Mouse (Mus musculus): ENCODE data around the gene Card9.

DNA sequence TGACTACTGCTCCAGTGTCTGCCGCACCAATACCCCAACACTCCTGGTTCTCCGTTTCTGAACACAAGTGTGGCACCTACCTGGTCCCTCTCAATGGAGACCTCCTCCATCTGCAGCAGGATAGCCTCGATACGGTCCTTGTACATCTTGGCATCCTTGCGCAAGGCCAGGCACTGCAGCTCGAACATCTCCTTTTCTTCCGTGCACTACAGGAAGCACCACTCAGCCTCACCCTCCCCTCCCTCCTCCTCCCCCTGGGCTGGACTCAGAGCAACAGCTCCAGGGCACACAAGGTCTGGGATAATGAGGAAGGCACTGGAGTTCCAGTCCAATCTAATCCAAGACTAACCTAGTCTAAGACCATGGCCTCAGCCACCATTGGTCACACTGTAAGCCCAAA lies 4.0 kb downstream of the Card9 start:
- TF ChIP-seq POLR2A (IDR thresholded peaks at IDR 0.05; ENCODE audit: insufficient read depth, low read length) (no peak), CTCF (IDR thresholded peaks at IDR 0.05; ENCODE audit: low read depth, low read length) (no peak)
